Mouse (Mus musculus): ENCODE measurements around the gene Rfc4. TPM values are rescaled to one million over a fixed set of nuclear protein-coding genes. Genes with fewer than 3 reads are reported as not detected.

Gene Rfc4
- polyA plus RNA-seq (2015; fragmentation: Illumina TruSeq; extraction: RNeasy Lipid Tissue Mini Kit (QIAGEN cat#74804); ENCODE audit: low read depth, low replicate concordance), result 7.9 TPM

DNA sequence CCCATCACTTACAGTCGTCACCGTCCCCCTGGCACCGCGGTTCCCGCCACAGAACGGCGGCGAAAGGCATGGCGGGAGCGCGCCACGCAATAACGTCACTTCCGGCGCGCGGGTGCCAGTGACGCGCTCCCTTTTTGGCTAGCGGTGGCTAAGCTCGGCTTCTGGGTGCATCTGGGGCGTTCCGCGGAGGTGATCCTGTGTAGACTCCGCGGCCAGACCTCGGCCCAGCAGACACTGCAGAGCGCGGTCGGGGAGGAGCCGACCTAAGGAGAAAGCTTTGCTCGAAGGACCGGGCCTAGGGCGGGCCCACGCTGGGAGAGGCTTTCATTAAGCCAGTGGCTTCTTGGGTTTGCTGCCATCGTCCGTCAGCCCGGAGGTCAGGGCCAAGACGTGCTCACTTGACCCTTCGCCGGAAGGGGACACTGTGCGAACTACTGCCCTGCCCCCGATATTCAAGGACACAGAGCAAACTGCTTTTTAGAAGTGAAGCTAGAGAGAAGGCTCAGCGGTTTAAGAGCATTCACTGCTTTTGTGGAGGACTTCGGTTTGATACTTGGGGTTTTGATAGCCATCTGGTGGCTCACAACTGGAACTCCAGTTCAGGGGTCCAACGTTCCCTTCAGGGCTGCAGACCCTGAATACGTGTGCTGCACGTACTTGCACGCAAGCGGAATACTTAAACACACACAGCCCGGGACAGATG, at the start of gene Rfc4:
Gene Rfc4, minus strand, starts transcription at position 65 of the 703 bp plus-strand sequence.

DNA sequence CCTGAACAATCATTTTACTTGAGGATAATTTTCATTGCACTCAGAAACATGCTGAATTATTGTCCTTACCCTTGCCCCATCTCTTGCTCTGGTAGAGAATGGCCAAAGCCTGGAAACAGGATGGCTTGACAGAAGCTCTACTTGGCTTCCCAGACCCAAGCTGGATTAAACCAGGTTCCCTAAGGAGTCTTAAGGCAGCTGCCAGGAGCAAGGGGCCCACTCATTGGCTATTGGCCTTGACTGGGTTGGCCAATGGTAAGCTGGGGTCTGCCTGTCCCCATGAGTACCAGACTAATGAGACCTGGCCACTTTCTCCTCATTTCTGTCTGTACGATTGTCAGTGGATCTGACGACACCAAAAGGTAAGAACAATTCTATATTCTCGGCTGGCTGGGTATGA, 18.7 kb upstream of the Rfc4 start, which contains the start of gene Adipoq:
Gene Adipoq, plus strand, starts transcription at position 257 of the 400 bp plus-strand sequence.

DNA sequence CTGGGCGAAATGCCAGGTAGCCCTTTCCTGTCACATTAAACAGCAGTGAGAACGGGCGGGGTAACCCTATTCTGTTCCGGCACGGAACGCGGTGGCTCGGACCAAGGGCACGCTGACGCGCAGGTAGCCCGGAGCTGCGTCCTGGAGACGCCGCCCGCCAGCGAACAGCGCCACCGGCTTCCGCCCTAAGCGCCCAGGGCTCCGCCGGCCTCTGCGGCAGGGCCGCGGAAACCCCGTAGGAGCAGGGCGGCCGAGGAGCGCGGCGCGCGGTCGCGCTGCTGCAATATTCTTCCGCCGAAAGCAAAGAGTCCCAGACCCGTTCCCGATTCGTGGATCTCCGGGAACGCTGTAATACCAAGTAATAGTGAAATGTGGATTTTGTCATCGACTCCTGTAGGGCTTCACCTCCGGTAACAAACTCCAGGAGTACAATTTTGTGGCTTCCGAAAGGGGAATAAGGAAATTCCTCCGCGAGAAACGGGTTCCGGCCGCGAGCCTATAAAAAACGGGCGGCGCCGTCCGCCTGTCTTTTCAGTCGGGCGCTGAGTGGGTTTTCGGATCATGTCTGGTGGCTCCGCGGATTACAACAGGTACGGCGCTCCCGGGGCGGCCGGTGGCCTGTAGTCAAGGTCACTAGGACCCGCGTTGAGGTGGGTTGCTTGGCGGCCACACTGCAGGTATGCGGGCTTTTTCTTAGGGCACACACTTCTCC, 20.1 kb downstream of the Rfc4 start, which contains the start of gene Eif4a2:
Gene Eif4a2, plus strand, starts transcription at position 214 of the 712 bp plus-strand sequence.

Other genes starting within 250 kb of the Rfc4 start
- 1.6 TPM for gene Ahsg, start 236.5 kb downstream of the Rfc4 start, polyA plus RNA-seq (2015; fragmentation: Illumina TruSeq; extraction: RNeasy Lipid Tissue Mini Kit (QIAGEN cat#74804); ENCODE audit: low read depth, low replicate concordance)
- gene Fetub, start 209.4 kb downstream of the Rfc4 start, polyA plus RNA-seq (2015; fragmentation: Illumina TruSeq; extraction: RNeasy Lipid Tissue Mini Kit (QIAGEN cat#74804); ENCODE audit: low read depth, low replicate concordance), result not detected
- gene Hrg, start 176.7 kb downstream of the Rfc4 start, polyA plus RNA-seq (2015; fragmentation: Illumina TruSeq; extraction: RNeasy Lipid Tissue Mini Kit (QIAGEN cat#74804); ENCODE audit: low read depth, low replicate concordance), result not detected
- gene Kng2, start 98.3 kb downstream of the Rfc4 start, polyA plus RNA-seq (2015; fragmentation: Illumina TruSeq; extraction: RNeasy Lipid Tissue Mini Kit (QIAGEN cat#74804); ENCODE audit: low read depth, low replicate concordance), result not detected
- gene Kng1, start 69.9 kb downstream of the Rfc4 start, polyA plus RNA-seq (2015; fragmentation: Illumina TruSeq; extraction: RNeasy Lipid Tissue Mini Kit (QIAGEN cat#74804); ENCODE audit: low read depth, low replicate concordance), result 0.39 TPM
- 1,338 TPM for gene Eif4a2, start 20.3 kb downstream of the Rfc4 start, polyA plus RNA-seq (2015; fragmentation: Illumina TruSeq; extraction: RNeasy Lipid Tissue Mini Kit (QIAGEN cat#74804); ENCODE audit: low read depth, low replicate concordance)
- gene Adipoq, start 18.8 kb upstream of the Rfc4 start, polyA plus RNA-seq (2015; fragmentation: Illumina TruSeq; extraction: RNeasy Lipid Tissue Mini Kit (QIAGEN cat#74804); ENCODE audit: low read depth, low replicate concordance), result not detected
- 14.9 TPM for gene St6gal1, start 97.0 kb upstream of the Rfc4 start, polyA plus RNA-seq (2015; fragmentation: Illumina TruSeq; extraction: RNeasy Lipid Tissue Mini Kit (QIAGEN cat#74804); ENCODE audit: low read depth, low replicate concordance)

Data from brain, adult 10 weeks (tissue).